Mouse (Mus musculus): ENCODE results near the gene Caln1. TPM values are rescaled to one million over a fixed set of nuclear protein-coding genes. Genes with fewer than 3 reads are reported as not detected.

Caln1 gene
- total RNA-seq (2021), result 100 to 1,000 TPM; 146 to 147 TPM
- long read RNA-seq, experiment 1, full-length matches to known transcripts, result 156 of 243 reads
- long read RNA-seq, experiment 1, partial matches to known transcripts, result 11 of 243 reads
- long read RNA-seq, experiment 1, other reads (novel, unspliced or antisense), result 76 of 243 reads
- long read RNA-seq, experiment 2, full-length matches to known transcripts, result 147 of 201 reads
- long read RNA-seq, experiment 2, partial matches to known transcripts, result 4 of 201 reads
- long read RNA-seq, experiment 2, other reads (novel, unspliced or antisense), result 50 of 201 reads

DNA sequence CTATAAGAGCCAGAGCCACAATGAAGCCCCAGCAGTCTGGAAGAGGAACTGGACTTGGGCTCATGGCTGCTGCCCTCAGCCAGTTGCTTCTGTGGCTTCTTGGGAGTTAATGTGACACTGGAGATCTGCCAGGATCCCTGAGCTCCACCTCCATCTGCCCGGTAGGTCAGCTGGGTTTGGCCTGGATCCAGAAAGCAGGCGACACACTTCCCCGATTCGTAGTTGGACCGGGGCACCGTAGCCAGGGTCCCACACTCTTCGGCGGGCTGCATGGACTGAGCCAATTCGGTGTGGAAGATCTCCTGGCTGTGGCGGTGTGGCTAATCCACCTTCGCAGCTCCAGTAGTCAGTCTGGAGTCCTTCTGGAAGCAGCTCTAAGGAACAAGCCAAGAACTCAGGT, at the start of gene Caln1:
TSS of gene Caln1 (plus strand) at position 219 of the 400 bp plus-strand sequence.
- intact Hi-C loops (cut with DNase I), result no loop called here
- no peak for DNase-seq (ENCODE audit: low spot score in 2 of 2)

DNA sequence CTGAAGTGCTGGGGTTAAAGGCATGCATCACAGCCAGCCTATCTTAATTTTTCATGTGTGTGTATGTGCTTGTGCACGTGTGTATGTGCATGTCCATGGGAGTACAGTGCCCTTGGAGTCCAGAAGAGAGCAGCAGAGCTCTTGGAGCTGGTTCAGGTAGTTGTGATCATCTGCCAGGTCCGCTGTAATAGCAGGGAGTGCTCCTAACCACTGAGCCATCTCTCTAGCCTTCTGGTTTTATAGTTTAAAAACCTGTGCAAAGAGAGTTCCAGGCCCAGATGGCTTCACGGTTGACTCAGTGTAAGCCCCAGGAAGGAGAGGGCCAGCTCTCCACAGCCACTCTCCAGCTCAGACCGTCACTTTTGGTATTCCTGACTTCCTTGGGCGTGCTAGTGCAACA, 49.5 kb upstream of the Caln1 start:
- intact Hi-C loops (cut with DNase I), result no loop called here
- no peak for DNase-seq (ENCODE audit: low spot score in 2 of 2)

DNA sequence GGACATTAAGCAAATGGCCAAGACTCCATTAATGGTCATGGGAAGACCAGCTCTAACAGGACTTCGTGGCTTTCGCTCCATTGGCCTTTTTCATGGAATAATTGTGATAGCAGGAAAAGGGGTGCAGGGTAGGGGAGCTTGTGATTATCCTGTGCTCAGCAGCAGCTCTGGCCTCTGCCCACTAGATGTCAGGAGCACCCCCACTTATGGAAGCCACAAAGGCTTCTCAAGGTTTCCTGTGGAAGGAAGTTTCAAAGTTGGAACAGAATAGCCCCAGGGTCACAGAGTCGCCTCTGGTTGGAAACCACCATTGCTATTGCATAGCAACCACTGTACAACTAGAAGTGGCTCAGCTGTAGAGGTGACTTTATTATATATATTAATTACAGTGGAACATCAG, 48.8 kb upstream of the Caln1 start:
- intact Hi-C loops (cut with DNase I), result no loop called here
- DNase-seq (ENCODE audit: low spot score in 2 of 2), result peak; percentile 18 to 43

DNA sequence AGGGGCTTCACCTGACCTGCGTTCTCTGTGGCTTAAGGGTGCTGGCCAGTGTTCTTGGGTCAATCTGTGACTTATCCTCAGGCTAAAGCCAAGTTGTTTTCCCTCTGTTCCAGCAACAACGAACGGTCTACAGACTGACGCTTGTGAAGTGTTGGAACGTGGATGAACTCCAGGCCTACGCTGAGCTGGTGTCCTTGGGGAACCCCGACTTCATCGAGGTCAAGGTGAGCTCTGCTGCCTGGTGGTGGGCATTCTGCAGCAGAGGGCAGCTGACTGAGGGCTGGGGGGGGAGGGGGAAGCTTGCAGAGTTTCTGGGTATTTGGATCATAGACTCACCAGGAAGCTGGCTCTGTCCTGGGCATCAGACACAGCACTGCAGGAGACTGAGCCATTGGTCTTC, 43.8 kb upstream of the Caln1 start:
- no peak for DNase-seq (ENCODE audit: low spot score in 2 of 2)
- intact Hi-C loops (cut with DNase I), result no loop called here

DNA sequence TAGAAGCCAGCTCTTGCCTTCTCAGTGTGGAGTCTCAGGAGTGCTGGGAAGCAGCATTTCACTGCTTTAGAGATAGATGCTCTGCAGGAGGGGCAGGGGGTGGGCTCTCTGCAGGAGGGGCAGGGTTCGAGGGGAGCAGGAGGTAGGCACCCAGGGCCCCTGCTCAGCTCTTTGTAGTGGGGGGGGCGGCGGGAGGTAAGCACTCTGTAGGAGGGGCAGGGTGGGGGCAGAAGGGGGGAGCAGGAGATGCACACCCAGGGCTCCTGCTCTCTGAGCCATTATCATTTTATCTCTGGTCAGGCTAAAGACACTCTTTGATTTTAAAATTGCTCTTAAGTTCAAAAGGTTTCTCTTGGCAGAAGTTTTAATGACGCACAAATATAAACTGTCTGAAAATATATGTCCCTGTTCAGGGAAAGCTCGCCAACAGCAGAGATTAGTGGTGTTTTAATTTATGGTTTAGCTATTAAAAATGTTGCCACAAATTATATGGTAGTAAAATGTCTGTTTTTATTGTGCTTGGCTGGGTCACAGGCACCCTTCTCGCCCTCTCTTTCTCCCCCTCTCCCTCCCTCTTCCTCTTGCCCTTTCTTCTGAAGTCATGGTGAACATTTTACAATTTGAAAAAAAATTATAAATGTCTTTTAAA, 41.5 kb upstream of the Caln1 start:
- intact Hi-C loops (cut with DNase I), result no loop called here
- DNase-seq (ENCODE audit: low spot score in 2 of 2), result no peak

DNA sequence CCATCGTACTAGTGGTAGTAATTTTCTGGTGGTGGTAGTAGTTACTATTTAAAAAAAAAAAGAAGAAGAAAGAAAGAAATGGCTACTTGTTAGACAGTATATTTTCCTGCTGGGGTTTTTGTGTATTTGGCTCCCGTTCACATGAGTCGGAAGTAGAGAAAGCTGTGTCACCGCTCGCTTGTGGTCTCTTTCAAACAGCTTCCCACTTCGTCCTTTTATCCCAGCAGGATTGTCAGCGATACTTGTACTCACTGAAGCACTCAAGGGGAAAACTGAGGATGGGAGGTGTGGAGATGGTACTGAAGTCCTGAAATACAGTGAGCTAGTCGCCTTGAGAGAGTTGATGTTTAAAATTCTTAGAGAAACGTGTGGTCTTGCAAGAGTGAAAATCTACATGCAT, 40.9 kb upstream of the Caln1 start:
- DNase-seq (ENCODE audit: low spot score in 2 of 2), result no peak
- intact Hi-C loops (cut with DNase I), result no loop called here

DNA sequence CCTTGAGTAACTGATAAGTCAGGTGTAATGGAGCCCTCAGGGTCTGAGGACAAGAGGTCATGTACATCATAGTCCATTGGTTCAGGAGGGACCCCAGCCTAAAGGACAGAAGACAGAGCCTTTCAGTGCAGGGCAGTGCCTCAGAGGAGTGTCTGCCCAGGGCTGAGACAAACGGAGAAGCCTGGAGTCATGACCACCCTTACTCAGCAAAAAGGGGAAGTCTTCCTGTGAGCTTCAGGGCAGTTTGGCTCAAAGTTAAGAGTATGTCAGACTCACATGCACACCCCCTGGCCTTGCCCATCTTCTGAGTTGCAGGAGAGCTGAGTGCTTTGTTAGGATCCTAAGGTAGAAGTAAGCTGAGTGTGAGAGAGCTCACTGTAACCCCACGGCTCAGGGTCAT, 39.4 kb upstream of the Caln1 start:
- intact Hi-C loops (cut with DNase I), result no loop called here

DNA sequence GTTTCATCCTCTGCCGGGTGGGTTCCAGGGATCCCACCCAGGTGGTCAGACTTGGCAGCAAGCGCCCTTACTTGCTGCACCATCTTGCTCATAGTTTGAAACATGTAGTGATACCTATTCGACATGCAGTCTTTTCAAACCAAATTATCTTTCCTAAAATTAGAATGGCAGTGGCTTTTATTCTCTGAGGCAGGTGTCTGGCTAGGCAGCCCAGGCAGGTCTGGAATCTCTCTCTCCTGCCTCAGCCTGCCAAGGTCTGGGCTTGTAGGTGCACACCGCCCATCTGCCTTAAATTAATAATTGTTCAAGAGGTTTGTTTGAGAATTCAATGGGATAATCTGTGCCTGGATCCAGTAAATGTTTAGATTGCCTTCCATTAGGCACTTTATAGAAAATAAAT, 38.5 kb upstream of the Caln1 start:
- intact Hi-C loops (cut with DNase I), result no loop called here
- DNase-seq (ENCODE audit: low spot score in 2 of 2), result no peak

More for the DNA sequence above, 39.4 kb upstream of the Caln1 start:
- DNase-seq (ENCODE audit: low spot score in 2 of 2), result no peak

DNA sequence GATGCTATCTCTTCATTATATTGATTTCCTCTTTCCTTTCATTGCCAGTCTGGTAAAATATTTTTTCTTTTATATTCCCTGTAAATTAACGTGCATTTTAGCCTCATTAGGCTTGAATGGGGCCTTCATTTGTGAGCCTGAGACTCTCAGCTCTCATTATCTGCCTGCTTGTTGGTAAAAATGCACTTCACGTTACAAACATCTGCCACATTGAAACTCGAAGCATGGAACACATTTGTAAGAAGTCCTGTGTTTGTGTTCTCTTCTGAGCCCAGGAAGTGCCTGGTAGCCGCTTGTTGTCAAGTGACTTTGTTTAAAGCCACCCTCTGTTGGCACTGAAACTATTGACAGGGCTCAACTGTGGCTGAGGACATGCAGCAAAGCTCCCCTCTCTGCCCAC, 38.0 kb upstream of the Caln1 start:
- intact Hi-C loops (cut with DNase I), result no loop called here
- DNase-seq (ENCODE audit: low spot score in 2 of 2), result peak in 1 of 2 experiments; percentile 38

DNA sequence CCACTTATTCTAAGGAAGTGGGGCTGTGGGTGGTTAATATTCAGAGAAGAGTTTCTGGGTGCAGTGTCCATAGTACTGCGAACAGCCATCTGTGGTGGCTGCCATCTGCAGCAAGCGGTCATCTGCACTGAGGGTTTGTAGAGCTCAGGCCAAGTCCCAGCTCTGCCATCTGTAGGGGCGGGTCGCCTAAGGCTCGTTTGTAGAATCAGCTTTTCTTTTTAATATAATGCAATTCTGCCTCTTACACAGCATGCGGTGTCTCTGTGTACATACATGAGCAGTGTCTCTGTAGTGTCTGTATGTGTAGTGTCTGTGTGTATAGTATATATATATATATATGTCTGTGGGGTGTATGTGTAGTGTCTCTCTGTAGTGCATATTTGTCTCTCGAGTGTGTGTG, 35.7 kb upstream of the Caln1 start:
- intact Hi-C loops (cut with DNase I), result no loop called here
- no peak for DNase-seq (ENCODE audit: low spot score in 2 of 2)

DNA sequence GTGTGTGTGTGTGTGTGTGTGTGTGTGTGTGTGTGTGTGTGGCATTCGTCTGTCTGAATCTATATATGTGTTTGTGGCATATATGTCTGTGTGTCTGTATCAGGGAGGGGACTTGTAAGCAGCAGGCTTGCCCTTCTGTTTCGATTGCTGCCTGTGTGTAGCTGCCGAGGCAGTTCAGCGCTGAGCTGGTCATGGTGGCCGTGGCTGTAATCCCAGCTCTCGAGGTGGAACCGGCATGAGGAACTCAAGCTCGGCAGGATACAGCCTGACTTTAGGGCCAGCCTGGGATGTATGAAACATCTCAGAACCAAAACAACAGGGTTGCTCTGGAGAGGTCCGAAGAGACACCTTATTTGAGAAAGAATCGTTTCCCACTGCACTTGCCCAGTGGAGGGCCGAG, 35.3 kb upstream of the Caln1 start:
- intact Hi-C loops (cut with DNase I), result no loop called here
- DNase-seq (ENCODE audit: low spot score in 2 of 2), result no peak

DNA sequence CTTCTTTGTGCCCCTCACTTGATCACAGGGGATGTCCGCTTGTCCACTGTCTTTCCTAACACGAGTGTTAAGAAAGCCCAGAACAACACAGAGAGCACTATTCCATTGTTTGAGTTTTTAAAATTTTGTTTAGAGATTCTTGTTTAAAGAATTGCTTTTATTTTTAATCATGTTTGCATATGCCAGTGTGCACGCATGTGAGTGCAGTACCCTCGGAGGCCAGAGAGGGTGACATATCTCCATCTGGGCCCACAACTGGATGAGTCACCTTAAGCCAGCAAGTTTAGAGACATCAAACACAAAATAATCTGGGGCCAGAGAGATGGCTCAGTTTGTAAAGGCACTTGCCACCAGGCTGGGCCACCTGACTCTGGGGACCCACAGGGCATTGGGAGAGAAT, 33.8 kb upstream of the Caln1 start:
- DNase-seq (ENCODE audit: low spot score in 2 of 2), result no peak
- intact Hi-C loops (cut with DNase I), result no loop called here

DNA sequence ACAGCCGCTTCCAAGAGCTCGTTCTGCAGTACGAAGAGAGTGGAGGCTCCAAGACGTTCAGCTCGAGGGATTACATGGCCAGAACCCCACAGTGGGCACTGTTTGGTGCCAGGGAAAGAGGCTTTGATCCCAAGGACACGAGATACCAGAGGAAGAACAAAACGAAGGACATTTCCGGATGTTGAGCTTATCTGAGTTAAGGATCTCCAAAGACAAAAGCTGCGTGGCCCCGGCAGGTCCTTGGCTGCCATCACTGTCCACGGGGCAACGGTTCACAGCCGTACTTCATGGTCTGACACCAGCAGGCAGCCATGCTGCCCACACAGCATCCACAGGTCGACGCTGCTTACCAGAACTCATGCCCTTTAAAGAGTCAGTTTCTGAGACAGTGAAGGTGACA, 28.6 kb upstream of the Caln1 start:
- no peak for DNase-seq (ENCODE audit: low spot score in 2 of 2)
- intact Hi-C loops (cut with DNase I), result no loop called here

DNA sequence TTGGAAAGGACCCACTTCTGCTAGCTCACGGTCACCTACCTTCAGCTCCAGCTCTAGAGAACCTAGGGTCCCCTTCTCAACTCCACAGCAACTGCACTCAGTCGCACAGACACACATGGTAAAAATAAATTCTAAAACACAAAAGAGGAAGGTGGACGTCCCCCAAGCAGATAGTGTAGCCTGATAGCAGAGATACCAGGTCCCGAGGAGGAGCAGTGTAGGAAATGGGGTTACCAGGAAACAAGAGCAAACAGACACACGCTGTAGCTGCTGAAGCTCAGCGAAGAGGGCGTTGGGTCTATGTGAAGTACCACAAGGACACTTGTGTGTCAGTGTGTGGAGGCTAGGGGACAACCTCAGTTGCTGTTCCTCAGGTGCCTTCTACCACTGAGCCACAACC, 24.3 kb upstream of the Caln1 start:
- intact Hi-C loops (cut with DNase I), result no loop called here
- no peak for DNase-seq (ENCODE audit: low spot score in 2 of 2)

DNA sequence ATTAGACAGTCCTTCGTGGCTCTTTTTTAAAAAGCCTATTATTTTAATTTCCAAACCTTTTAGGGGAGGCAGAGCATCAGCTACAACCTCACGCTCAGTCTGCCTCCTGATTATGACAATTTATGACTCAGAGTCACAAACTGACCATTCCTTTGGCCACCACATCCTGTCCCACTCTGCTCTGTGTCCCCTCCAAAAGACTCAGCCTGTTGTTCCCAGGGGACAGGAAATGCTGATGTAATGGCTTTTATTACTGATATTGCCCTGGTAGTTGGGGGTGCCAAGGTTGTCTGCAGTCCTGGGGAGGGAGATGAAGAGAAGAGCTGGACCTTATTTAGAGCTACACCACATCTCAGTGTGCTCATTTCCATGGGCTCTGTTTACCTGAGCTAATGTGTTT, 23.4 kb upstream of the Caln1 start:
- intact Hi-C loops (cut with DNase I), result no loop called here
- no peak for DNase-seq (ENCODE audit: low spot score in 2 of 2)

DNA sequence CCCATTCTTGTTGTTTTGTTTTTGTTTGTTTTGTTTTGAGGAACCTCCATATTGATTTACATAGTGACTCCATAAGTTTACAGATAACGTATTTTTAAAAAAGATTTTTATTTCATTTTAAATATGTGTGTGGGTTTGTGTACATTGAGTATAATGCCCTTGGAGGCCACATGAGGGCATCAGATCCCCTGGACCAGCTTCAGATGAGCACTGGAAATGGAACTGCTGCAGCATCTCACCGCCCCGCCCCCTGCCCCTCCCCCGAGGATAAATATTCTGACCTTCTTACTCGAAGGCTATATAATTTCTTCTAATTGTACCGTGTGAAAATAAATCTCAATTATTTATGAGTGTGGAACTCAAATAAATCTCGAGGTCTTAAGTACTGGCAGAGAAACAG, 14.0 kb upstream of the Caln1 start:
- intact Hi-C loops (cut with DNase I), result no loop called here
- no peak for DNase-seq (ENCODE audit: low spot score in 2 of 2)

DNA sequence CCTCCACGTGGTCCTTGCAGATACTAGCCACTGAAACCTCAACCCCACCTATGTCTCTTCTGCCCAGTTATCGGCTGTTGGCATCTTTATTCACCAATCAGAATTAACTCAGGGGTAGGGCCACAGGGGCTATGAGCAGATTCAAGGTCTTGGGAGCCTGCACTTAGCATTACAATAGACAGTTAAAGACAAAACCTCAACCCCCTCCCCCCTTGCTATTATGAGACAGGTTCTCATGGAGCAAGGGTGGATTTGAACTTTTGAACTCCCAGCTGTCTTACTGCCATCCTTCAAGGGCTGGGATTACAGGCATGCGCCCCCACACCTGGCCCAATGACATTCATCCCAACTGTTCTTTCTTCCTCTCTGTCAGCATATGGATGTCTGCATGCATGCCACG, 6.1 kb upstream of the Caln1 start:
- intact Hi-C loops (cut with DNase I), result no loop called here
- no peak for DNase-seq (ENCODE audit: low spot score in 2 of 2)

DNA sequence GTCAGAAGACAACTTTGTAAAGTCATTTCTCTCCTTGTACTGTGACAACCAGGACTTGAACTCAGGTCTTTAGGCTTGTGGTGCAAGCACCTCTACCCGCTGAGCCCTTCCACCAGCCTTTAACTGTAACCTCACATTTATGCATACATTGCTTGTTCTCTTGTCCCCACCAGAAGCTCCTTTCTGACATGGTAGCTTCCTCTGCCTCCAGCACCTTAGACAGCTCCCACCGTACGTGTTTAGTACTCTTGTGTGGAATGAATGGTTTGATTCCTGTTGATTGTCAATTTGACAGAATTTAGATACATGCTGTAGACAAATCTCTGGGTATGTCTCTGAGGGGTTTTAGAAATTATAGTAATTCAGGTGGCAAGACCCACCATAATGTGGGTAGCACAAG, 5.5 kb upstream of the Caln1 start:
- intact Hi-C loops (cut with DNase I), result no loop called here
- DNase-seq (ENCODE audit: low spot score in 2 of 2), result no peak

DNA sequence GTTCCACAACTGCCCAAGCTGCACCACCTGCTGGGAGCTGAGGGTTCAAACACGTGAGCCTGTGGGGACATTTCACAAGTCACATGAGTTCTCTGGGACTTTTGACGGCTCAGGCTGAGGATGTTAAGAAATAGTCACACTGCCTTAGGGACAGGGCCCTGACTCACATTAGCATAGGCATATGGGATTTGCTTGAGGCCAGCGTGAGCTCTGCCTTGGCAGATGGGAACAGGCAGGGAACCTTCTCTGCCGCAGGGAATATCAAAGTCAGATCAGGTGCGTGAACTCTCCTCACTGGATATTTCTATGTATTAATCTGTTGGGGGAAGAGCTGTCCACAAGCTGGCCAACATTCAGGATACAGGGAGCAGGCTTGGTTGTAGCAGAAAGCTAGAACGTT, 1.0 kb upstream of the Caln1 start:
- no peak for DNase-seq (ENCODE audit: low spot score in 2 of 2)
- intact Hi-C loops (cut with DNase I), result no loop called here

DNA sequence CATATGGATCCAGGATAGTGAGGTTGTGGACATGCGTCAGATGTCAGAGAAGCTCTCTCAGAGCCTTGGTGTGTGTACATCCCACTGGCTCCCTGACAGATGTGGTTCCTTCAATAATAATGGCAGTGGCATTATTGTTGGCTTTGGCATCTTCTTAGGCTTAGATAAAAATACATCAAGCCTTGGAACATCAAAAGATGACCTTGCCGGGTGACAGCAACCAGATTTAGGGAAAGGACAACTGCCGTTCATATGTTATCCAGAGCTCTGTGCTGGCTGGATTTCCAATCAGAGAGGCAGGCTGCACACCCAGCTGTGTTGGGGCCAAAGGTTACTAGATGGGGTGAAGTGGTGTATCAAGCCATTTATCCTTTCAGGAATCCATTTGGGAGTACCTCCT, 6.2 kb downstream of the Caln1 start:
- intact Hi-C loops (cut with DNase I), result no loop called here
- DNase-seq (ENCODE audit: low spot score in 2 of 2), result no peak

DNA sequence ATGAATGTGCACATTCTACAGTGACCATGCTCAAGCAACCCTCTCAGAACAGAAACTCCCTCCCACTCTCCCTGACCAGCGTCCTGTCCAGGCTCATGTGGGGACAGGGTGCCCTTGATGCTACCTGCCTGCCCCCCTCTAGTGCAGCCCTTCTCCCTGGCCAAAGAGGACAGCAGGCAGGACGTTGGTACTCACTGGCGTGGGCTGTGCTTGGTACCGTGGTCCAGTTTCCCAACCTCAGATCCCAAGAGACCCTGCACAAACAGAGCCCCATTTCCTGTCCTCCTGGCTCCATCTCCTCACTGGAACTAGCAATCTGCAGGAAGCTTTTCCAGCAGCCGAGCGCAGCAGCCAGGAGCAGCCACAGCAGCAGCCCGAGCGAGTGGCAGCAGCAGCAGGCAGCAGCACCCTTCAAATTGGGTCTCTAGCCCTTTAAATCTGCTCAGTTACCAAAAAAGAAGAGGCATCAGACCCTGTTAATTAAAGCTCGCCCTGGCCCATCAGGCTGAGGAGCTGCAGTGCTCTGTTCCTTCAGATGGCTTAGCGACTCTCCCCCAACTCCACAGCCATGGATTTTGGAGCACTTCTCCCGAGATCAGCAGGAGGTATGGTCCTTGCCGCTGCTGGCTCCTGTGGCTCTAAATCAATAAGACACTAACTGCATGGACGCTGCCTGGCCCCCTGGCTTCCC, 15.1 kb downstream of the Caln1 start, which contains the start of gene A330070K13Rik:
TSS of gene A330070K13Rik (minus strand) at position 410 of the 691 bp plus-strand sequence.
- peak; percentile 12 to 34 for DNase-seq (ENCODE audit: low spot score in 2 of 2)
- intact Hi-C loops (cut with DNase I), result loop anchor here (10.0 kb wide), 1 partner anchor 430 kb away; no protein-coding TSS in a partner anchor
